Comparison of ENCODE assay signal across 21 mouse cellular contexts in genomic region chr2:148575433-148575832, GRCm38 (mm10).
DNase-seq lines count a peak whose midpoint lies in the region; ATAC-seq and TF ChIP-seq lines count a peak whose summit lies in the region.
"Had no signal": no experiment of that assay in that cellular context is flagged by ENCODE, and none has a peak within 500 bp of the region (broad histone marks: within the 10 kb centered on the region; RNA-seq: fewer than 3 reads in every experiment).

No protein-coding gene starts in this region.

- no peak overlapping the region for H3K9ac ChIP-seq in intestine, embryonic 14.5 days (ENCODE audit: low read length)
- H3K9ac ChIP-seq in intestine, postnatal 0 days (ENCODE audit: low read depth, low read length) = no peak overlapping the region
- H3K9ac ChIP-seq in lung, embryonic 16.5 days (ENCODE audit: low read length) = no peak overlapping the region
- H3K9ac ChIP-seq: forebrain, embryonic 13.5 days; forebrain, postnatal 0 days; heart, embryonic 13.5 days; hindbrain, embryonic 12.5 days had no signal

- no peak for ATAC-seq in intestine, embryonic 14.5 days (replicated peaks; ENCODE audit: low FRiP score, low TSS enrichment, low read depth)
- no peak for ATAC-seq in intestine, postnatal 0 days
- peak; percentile 48 for ATAC-seq in lung, embryonic 16.5 days (ENCODE audit: low read depth)
- ATAC-seq in granulocyte monocyte progenitor cell, adult 5-6 weeks (replicated peaks; ENCODE audit: poor library complexity, severe bottlenecking) = 0 out of 2 replicates have a peak, but pooled peaks have one; percentile 4
- ATAC-seq: activated CD4-positive, CD25-positive, alpha-beta regulatory T cell, adult 4 months; forebrain, embryonic 13.5 days; forebrain, postnatal 0 days; hindbrain, embryonic 16.5 days; inflammation-experienced regulatory T-cells, adult 6 months had no signal

- TF ChIP-seq CTCF in intestine, postnatal 0 days (IDR thresholded peaks at IDR 0.05; ENCODE audit: low read depth) = no peak
- TF ChIP-seq CTCF in lung, adult 2 months (IDR thresholded peaks at IDR 0.05; ENCODE audit: insufficient read depth, low read length) = no peak

- no peaks in the 10 kb centered on the region for H3K36me3 ChIP-seq in intestine, embryonic 14.5 days (ENCODE audit: control insufficient read depth, insufficient read depth, low read length)
- H3K36me3 ChIP-seq in intestine, postnatal 0 days (ENCODE audit: control insufficient read depth, insufficient read depth) = no peaks in the 10 kb centered on the region
- H3K36me3 ChIP-seq in lung, embryonic 16.5 days (ENCODE audit: control insufficient read depth, insufficient read depth, low read length) = no peaks in the 10 kb centered on the region
- H3K36me3 ChIP-seq: G1E; heart, embryonic 13.5 days; hindbrain, embryonic 12.5 days had no signal

- H3K9me3 ChIP-seq in intestine, embryonic 14.5 days (ENCODE audit: control insufficient read depth, low read length) = no peaks in the 10 kb centered on the region
- H3K9me3 ChIP-seq in intestine, postnatal 0 days (ENCODE audit: control insufficient read depth) = no peaks in the 10 kb centered on the region
- no peaks in the 10 kb centered on the region for H3K9me3 ChIP-seq in lung, embryonic 16.5 days (ENCODE audit: control insufficient read depth, low read length)
- H3K9me3 ChIP-seq: forebrain, embryonic 13.5 days; heart, embryonic 13.5 days; hindbrain, embryonic 12.5 days had no signal

- H3K4me3 ChIP-seq in intestine, embryonic 14.5 days (ENCODE audit: low read depth, low read length) = no peak overlapping the region
- H3K4me3 ChIP-seq in intestine, postnatal 0 days (ENCODE audit: low read depth, low read length) = no peak overlapping the region
- H3K4me3 ChIP-seq in lung, embryonic 16.5 days (ENCODE audit: low read length) = no peak overlapping the region
- no peak overlapping the region for H3K4me3 ChIP-seq in lung, adult 2 months (replicated peaks; ENCODE audit: extremely low read depth, low read depth, low read length)
- H3K4me3 ChIP-seq: forebrain, embryonic 13.5 days; heart, embryonic 13.5 days; hindbrain, embryonic 12.5 days had no signal

- H3K4me1 ChIP-seq in intestine, embryonic 14.5 days (replicated peaks; ENCODE audit: control insufficient read depth, insufficient read depth, low read length) = no peaks in the 10 kb centered on the region
- no peaks in the 10 kb centered on the region for H3K4me1 ChIP-seq in intestine, postnatal 0 days (replicated peaks; ENCODE audit: control insufficient read depth, insufficient read depth, low read length)
- H3K4me1 ChIP-seq in lung, embryonic 16.5 days (replicated peaks; ENCODE audit: control insufficient read depth, insufficient read depth, low read length) = peaks cover 13% of the 10 kb centered on the region
- peaks cover 17% of the 10 kb centered on the region for H3K4me1 ChIP-seq in lung, adult 2 months (ENCODE audit: control insufficient read depth, insufficient read depth, low read length)
- H3K4me1 ChIP-seq: forebrain, embryonic 13.5 days; heart, embryonic 13.5 days; hindbrain, embryonic 12.5 days had no signal

- no peak for DNase-seq in intestine, embryonic 14.5 days (ENCODE audit: low spot score)
- no peak for DNase-seq in lung, adult 2 months
- DNase-seq in R1 (ENCODE audit: low read depth, low spot score) = peak; percentile 45
- DNase-seq in layer of hippocampus, postnatal 25 days (ENCODE audit: extremely low spot score in 1 of 2, low spot score in 1 of 2) = no peak
- DNase-seq: adrenal gland, postnatal 14 days; cerebellum, adult 18-20 months; cerebellum, adult 9-11 months; embryo, embryonic 11 days; forebrain, postnatal 0 days; gastrocnemius, postnatal 14 days; heart, postnatal 4 days had no signal

- H3K4me2 ChIP-seq in intestine, embryonic 14.5 days (ENCODE audit: low read length) = no peak overlapping the region
- no peak overlapping the region for H3K4me2 ChIP-seq in intestine, postnatal 0 days (replicated peaks; ENCODE audit: low read depth)
- no peak overlapping the region for H3K4me2 ChIP-seq in lung, embryonic 16.5 days (ENCODE audit: low read depth, low read length)
- H3K4me2 ChIP-seq: forebrain, embryonic 13.5 days; heart, embryonic 13.5 days; hindbrain, embryonic 12.5 days had no signal

- WGBS in intestine, embryonic 14.5 days = 65% methylated on average over 3 of the region's 3 CpGs
- 68% methylated on average over 3 of the region's 3 CpGs for whole genome bisulfite sequencing in intestine, postnatal 0 days
- WGBS in lung, embryonic 16.5 days = 54% methylated on average over 3 of the region's 3 CpGs
- WGBS in lung, adult 2 months = 51% methylated on average over 3 of the region's 3 CpGs

- peak overlapping the region; percentile 12; the same call in 1 of the 2 replicates for H3K27ac ChIP-seq in intestine, embryonic 14.5 days (ENCODE audit: low read depth)
- H3K27ac ChIP-seq in intestine, postnatal 0 days (ENCODE audit: low read depth, low read length) = no peak overlapping the region
- H3K27ac ChIP-seq in lung, embryonic 16.5 days (ENCODE audit: low read length) = peak overlapping the region; percentile 5; the same call in 1 of the 2 replicates
- H3K27ac ChIP-seq: forebrain, embryonic 13.5 days; heart, embryonic 13.5 days; hindbrain, embryonic 12.5 days had no signal

- no peaks in the 10 kb centered on the region for H3K27me3 ChIP-seq in intestine, embryonic 14.5 days (replicated peaks; ENCODE audit: control insufficient read depth, insufficient read depth, low read length)
- no peaks in the 10 kb centered on the region for H3K27me3 ChIP-seq in intestine, postnatal 0 days (replicated peaks; ENCODE audit: control insufficient read depth, insufficient read depth, low read length)
- H3K27me3 ChIP-seq in lung, embryonic 16.5 days (ENCODE audit: control insufficient read depth, insufficient read depth, low read depth, low read length) = no peaks in the 10 kb centered on the region
- H3K27me3 ChIP-seq: forebrain, embryonic 13.5 days; hindbrain, embryonic 12.5 days had no signal

- TF ChIP-seq POLR2A in lung, adult 2 months (IDR thresholded peaks at IDR 0.05; ENCODE audit: borderline replicate concordance, extremely low read depth, low read depth, low read length) = no peak

Comparison
In these comparisons a context has a peak if more than half of its experiments do, and no peak if none do; other contexts are left out.
1. ATAC-seq: peak in lung, embryonic 16.5 days (single experiment) and granulocyte monocyte progenitor cell, adult 5-6 weeks (single experiment); none in intestine, embryonic 14.5 days (single experiment) and intestine, postnatal 0 days (single experiment).